Mouse (Mus musculus): ENCODE results near the gene Dmrtb1. TPM values are rescaled to one million over a fixed set of nuclear protein-coding genes. Genes with fewer than 3 reads are reported as not detected.

The Dmrtb1 gene
- total RNA-seq, 2 experiments from 2014 or later: not detected

- no peak for ATAC-seq (replicated peaks; ENCODE audit: low FRiP score, low TSS enrichment, poor library complexity, severe bottlenecking)
These were observed 55.8 kb downstream of the Dmrtb1 start for GRCm38 (mm10) chr4:107628226-107628625.

Other genes with a start within 250 kb of the Dmrtb1 start
- gene Glis1, start 249.6 kb downstream of the Dmrtb1 start, total RNA-seq (2014; fragmentation: Nextera tagmentation): 1.4 TPM in 1 of 2 replicates, not detected in the other
- not detected in 2 replicates for gene Glis1, start 249.6 kb downstream of the Dmrtb1 start, total RNA-seq (2017)
- 7.4 and 10.9 TPM in 2 replicates for gene Lrp8, start 118.0 kb upstream of the Dmrtb1 start, total RNA-seq (2014; fragmentation: Nextera tagmentation)
- gene Lrp8, start 118.0 kb upstream of the Dmrtb1 start, total RNA-seq (2017): 4.9 and 5.6 TPM in 2 replicates
- gene Magoh, start 195.5 kb upstream of the Dmrtb1 start, total RNA-seq (2014; fragmentation: Nextera tagmentation): 256 and 308 TPM in 2 replicates
- 300 and 428 TPM in 2 replicates for gene Magoh, start 195.5 kb upstream of the Dmrtb1 start, total RNA-seq (2017)
- 51.1 and 53.5 TPM in 2 replicates for gene 0610037L13Rik, start 205.6 kb upstream of the Dmrtb1 start, total RNA-seq (2014; fragmentation: Nextera tagmentation)
- gene 0610037L13Rik, start 205.6 kb upstream of the Dmrtb1 start, total RNA-seq (2017): 49.8 and 60.8 TPM in 2 replicates
- gene Cpt2, start 239.4 kb upstream of the Dmrtb1 start, total RNA-seq (2014; fragmentation: Nextera tagmentation): 48.6 and 51.8 TPM in 2 replicates
- gene Cpt2, start 239.4 kb upstream of the Dmrtb1 start, total RNA-seq (2017): 25.6 and 44.4 TPM in 2 replicates